Mouse (Mus musculus) midbrain, embryonic 12.5 days (tissue): ENCODE results near the gene Abhd10. TPM values are rescaled to one million over a fixed set of nuclear protein-coding genes. Genes with fewer than 3 reads are reported as not detected.

Experiments used
- ATAC-seq: fragments of 200-750 bp; cut with Nextera tagmentation; 2 replicates; pipeline ENCODE4 v1.8.0; 2017; ENCODE audit warnings: low read depth, moderate TSS enrichment, moderate library complexity; ENCODE audit not compliant: low FRiP score
- H3K27ac ChIP-seq: fragments of 300-500 bp; sonication (generic); replicated peaks from 2 replicates; pipeline ENCODE4 v1.5.1; 2016; ENCODE audit warnings: mild to moderate bottlenecking
- H3K27me3 ChIP-seq: fragments of 300-500 bp; sonication (generic); 2 replicates; pipeline ENCODE4 v1.6.1; 2016; ENCODE audit warnings: mild to moderate bottlenecking
- H3K36me3 ChIP-seq: fragments of 300-500 bp; sonication (generic); 2 replicates; pipeline ENCODE4 v1.6.1; 2016
- H3K4me1 ChIP-seq: fragments of 300-500 bp; sonication (generic); 2 replicates; pipeline ENCODE4 v1.6.1; 2016
- H3K4me2 ChIP-seq: fragments of 300-500 bp; sonication (generic); replicated peaks from 2 replicates; pipeline ENCODE4 v1.6.1; 2016; ENCODE audit warnings: mild to moderate bottlenecking, moderate library complexity
- H3K4me3 ChIP-seq: fragments of 300-500 bp; sonication (generic); 2 replicates; pipeline ENCODE4 v1.5.1; 2016; ENCODE audit warnings: mild to moderate bottlenecking
- H3K9ac ChIP-seq: fragments of 300-500 bp; sonication (generic); replicated peaks from 2 replicates; pipeline ENCODE4 v1.6.1; 2016; ENCODE audit warnings: mild to moderate bottlenecking, moderate library complexity
- H3K9me3 ChIP-seq: fragments of 300-500 bp; sonication (generic); 2 replicates; pipeline ENCODE4 v1.6.1; 2016; ENCODE audit warnings: mild to moderate bottlenecking
- WGBS: fragments of 180-500 bp; shearing (Covaris S2); methylation state at CpG from one replicate; pipeline ENCODE4 v1.1.7; 2016; 5-methylcytosine and 5-hydroxymethylcytosine counted together
- polyA plus RNA-seq: library from polyadenylated mRNA; unstranded; fragments of >200 nt; fragmentation: Nextera tagmentation; extraction: Ambion mirVana; gene quantifications from 2 replicates; pipeline ENCODE4 v1.2.1, GENCODE M21; 2016

The Abhd10 gene
- polyA plus RNA-seq, 1 experiment from 2014 or later, result 48.9 TPM

- ATAC-seq, result no peak
- no peak overlapping the region for H3K9ac ChIP-seq
- H3K36me3 ChIP-seq, result peaks cover 9% of the 10 kb centered on the region
- H3K4me1 ChIP-seq, result 0 out of 2 replicates have a peak, but pooled peaks cover 3% of the 10 kb centered on the region
- no peaks in the 10 kb centered on the region for H3K27me3 ChIP-seq
- no peaks in the 10 kb centered on the region for H3K9me3 ChIP-seq
- H3K4me2 ChIP-seq, result no peak overlapping the region
- WGBS, result 91% methylated on average over 3 of the region's 3 CpGs
- no peak overlapping the region for H3K27ac ChIP-seq
- no peak overlapping the region for H3K4me3 ChIP-seq
Measured at GRCm38 (mm10) chr16:45765102-45765501, 22.3 kb upstream of the Abhd10 start.

DNA sequence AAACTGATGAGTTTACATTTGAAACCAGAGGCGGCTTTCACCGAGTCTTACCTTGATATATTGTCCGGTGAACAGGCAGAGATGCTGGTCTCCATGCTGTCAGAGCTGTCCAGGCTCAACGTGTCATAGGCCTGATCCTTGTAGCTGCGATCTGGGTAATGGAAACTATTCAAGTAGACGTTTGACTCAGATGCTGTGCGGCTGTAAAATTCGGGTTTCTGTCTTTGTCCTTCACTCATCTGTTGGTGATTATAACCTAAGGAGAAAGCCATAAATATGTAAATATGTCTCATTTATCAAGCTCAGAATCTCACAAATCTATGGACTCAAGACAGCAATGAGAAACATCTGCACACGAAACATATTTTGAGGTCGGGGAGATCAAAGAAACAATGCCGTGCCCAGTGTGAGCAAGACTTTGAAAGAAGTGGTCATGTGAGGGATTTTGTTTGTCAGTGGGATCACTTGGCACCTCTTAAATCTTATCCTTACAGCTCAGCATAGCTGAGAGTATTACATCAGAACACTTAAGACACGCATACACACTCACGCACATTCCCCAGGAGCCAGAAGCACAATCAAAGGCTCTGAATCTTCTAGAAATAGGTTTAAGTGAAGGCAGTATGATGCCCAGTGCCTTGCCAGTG is 20.2 kb upstream of the Abhd10 start:
- ATAC-seq, result no peak
- H3K9me3 ChIP-seq, result no peaks in the 10 kb centered on the region
- WGBS, result 87% methylated on average over 13 of the region's 13 CpGs
- no peak overlapping the region for H3K9ac ChIP-seq
- no peaks in the 10 kb centered on the region for H3K4me1 ChIP-seq
- H3K27me3 ChIP-seq, result no peaks in the 10 kb centered on the region
- no peak overlapping the region for H3K4me2 ChIP-seq
- H3K4me3 ChIP-seq, result no peak overlapping the region
- no peak overlapping the region for H3K27ac ChIP-seq
- peaks cover 4% of the 10 kb centered on the region; the same call in 1 of the 2 replicates for H3K36me3 ChIP-seq

- Histone ChIP-seq H3K4me1 (no peaks in the 10 kb centered on the region), H3K9me3 (no peaks in the 10 kb centered on the region), H3K27ac (no peak overlapping the region), H3K4me2 (no peak overlapping the region), H3K4me3 (no peak overlapping the region), H3K9ac (no peak overlapping the region), H3K27me3 (no peaks in the 10 kb centered on the region), H3K36me3 (peaks cover 5% of the 10 kb centered on the region; the same call in 1 of the 2 replicates)
- ATAC-seq, result no peak
- WGBS, result 71% methylated on average over 1 of the region's 1 CpGs
Measured at GRCm38 (mm10) chr16:45761425-45761824, 18.7 kb upstream of the Abhd10 start.

GRCm38 (mm10) chr16:45758726-45759269 is 16.0 kb upstream of the Abhd10 start:
- no peak for ATAC-seq
- H3K27me3 ChIP-seq, result no peaks in the 10 kb centered on the region
- no peak overlapping the region for H3K4me2 ChIP-seq
- H3K4me3 ChIP-seq, result no peak overlapping the region
- no peak overlapping the region for H3K9ac ChIP-seq
- no peaks in the 10 kb centered on the region for H3K4me1 ChIP-seq
- H3K9me3 ChIP-seq, result no peaks in the 10 kb centered on the region
- WGBS, result 87% methylated on average over 9 of the region's 9 CpGs
- peaks cover 5% of the 10 kb centered on the region; the same call in 1 of the 2 replicates for H3K36me3 ChIP-seq
- no peak overlapping the region for H3K27ac ChIP-seq

DNA sequence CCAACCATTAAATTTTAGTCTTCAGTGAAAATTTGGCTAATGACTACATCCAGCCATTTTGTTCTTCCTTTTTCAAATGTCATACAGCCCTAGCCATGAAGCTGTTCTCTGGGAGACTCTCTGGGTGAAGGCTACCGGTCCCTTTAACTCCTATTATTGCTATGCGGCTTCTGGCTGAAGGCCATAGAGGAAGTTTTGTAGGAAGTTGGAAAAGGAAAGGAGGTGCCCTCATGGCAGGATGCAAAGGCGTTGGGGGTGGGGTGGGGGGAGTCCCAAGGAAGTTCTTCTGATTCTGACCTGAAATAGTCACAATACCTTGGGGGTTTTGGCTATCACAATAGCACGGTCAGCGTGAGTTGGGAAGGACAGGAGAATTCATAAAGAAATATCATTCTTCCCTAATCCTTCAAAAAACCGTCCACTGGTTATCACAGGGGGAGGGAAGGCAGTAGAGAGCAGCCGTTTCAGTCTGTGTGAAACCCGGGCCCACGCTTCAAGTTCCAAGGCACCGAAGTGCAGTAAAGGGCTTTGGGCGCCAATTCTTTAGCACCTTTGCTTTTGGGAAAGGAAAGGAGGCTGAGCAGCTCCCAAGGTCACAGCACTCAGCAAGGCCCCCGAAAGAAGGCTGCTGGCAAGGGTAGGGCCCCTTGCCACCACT is 14.8 kb upstream of the Abhd10 start:
- no peak overlapping the region for H3K27ac ChIP-seq
- H3K27me3 ChIP-seq, result no peaks in the 10 kb centered on the region
- H3K4me1 ChIP-seq, result no peaks in the 10 kb centered on the region
- ATAC-seq, result no peak
- 88% methylated on average over 12 of the region's 12 CpGs for WGBS
- H3K4me2 ChIP-seq, result no peak overlapping the region
- H3K4me3 ChIP-seq, result no peak overlapping the region
- H3K9ac ChIP-seq, result no peak overlapping the region
- peaks cover 2% of the 10 kb centered on the region; the same call in 1 of the 2 replicates for H3K36me3 ChIP-seq
- H3K9me3 ChIP-seq, result no peaks in the 10 kb centered on the region

- no peak overlapping the region for H3K4me2 ChIP-seq
- H3K4me1 ChIP-seq, result no peaks in the 10 kb centered on the region
- ATAC-seq, result peak; percentile 69; the same call in 1 of the 2 replicates
- WGBS, result 48% methylated on average over 9 of the region's 9 CpGs
- peaks cover 2% of the 10 kb centered on the region for H3K36me3 ChIP-seq
- H3K9me3 ChIP-seq, result no peaks in the 10 kb centered on the region
- no peak overlapping the region for H3K9ac ChIP-seq
- H3K27ac ChIP-seq, result no peak overlapping the region
- no peak overlapping the region for H3K4me3 ChIP-seq
- no peaks in the 10 kb centered on the region for H3K27me3 ChIP-seq
Measured at GRCm38 (mm10) chr16:45756855-45757254, 14.1 kb upstream of the Abhd10 start.

DNA sequence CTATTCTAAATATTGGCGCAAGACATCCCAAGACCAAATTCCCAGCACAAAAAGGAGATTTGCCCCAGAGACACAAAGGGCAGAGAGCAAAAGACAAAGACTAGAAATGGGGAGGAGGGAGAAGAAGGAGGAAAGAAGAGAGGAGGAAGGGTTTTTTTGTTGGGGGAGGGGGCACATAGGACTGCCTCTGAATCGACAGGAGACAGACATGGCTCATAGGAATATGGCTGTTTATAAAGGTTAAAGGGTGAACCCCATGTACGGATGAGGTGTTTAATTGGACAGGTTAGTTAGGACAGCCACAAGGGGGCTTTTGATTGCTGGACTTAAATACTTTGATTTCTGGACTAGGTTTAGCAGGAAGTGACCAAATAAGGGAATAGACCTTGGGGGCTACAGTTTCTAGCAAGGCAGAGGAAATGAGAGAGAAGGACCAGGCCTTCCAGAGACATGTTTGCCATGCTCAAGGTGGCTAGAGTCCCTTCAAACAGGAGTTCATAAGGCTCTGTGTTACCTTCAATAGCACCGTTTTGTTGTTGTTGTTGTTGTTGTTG is 913 bp upstream of the Abhd10 start:
- no peaks in the 10 kb centered on the region for H3K9me3 ChIP-seq
- peak overlapping the region; percentile 90 for H3K27ac ChIP-seq
- H3K36me3 ChIP-seq, result peaks cover 7% of the 10 kb centered on the region
- H3K9ac ChIP-seq, result no peak overlapping the region
- ATAC-seq, result no peak
- WGBS, result 67% methylated on average over 4 of the region's 4 CpGs
- H3K4me1 ChIP-seq, result peaks cover 15% of the 10 kb centered on the region
- peak overlapping the region; percentile 62 for H3K4me2 ChIP-seq
- H3K4me3 ChIP-seq, result no peak overlapping the region
- H3K27me3 ChIP-seq, result no peaks in the 10 kb centered on the region

GRCm38 (mm10) chr16:45737880-45738279 is 4.9 kb downstream of the Abhd10 start:
- no peaks in the 10 kb centered on the region for H3K27me3 ChIP-seq
- ATAC-seq, result no peak
- peaks cover 9% of the 10 kb centered on the region for H3K4me1 ChIP-seq
- 92% methylated on average over 8 of the region's 8 CpGs for WGBS
- no peak overlapping the region for H3K4me2 ChIP-seq
- peaks cover 45% of the 10 kb centered on the region for H3K36me3 ChIP-seq
- no peak overlapping the region for H3K9ac ChIP-seq
- H3K9me3 ChIP-seq, result no peaks in the 10 kb centered on the region
- H3K27ac ChIP-seq, result no peak overlapping the region
- H3K4me3 ChIP-seq, result no peak overlapping the region

GRCm38 (mm10) chr16:45736724-45737123 is 6.0 kb downstream of the Abhd10 start:
- no peak overlapping the region for H3K4me2 ChIP-seq
- H3K4me1 ChIP-seq, result peaks cover 9% of the 10 kb centered on the region
- H3K9me3 ChIP-seq, result no peaks in the 10 kb centered on the region
- H3K9ac ChIP-seq, result no peak overlapping the region
- H3K27me3 ChIP-seq, result no peaks in the 10 kb centered on the region
- H3K4me3 ChIP-seq, result no peak overlapping the region
- no peak for ATAC-seq
- H3K36me3 ChIP-seq, result peaks cover 52% of the 10 kb centered on the region
- no peak overlapping the region for H3K27ac ChIP-seq
- WGBS, result 97% methylated on average over 3 of the region's 3 CpGs

DNA sequence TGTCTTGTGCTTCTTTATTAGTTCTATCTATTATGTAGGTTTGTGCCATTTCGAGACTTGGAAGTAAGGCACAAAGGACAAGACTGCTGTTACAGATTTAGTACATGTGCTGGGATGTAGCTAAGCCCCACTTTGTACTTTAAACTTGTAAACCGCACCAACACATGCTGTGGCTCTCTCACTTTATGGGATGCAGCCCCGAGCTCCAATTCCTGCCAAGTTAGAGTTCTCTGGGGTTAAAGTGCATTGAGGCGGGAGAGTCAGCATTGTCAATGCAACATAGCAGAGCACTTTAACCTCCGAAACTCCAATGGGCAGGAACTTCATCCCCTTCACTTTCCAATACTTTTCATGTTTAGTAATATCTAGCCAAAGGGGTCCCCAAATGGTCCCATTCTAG is 13.6 kb downstream of the Abhd10 start:
- no peak overlapping the region for H3K9ac ChIP-seq

GRCm38 (mm10) chr16:45724742-45725102 is 18.0 kb downstream of the Abhd10 start:
- Histone ChIP-seq H3K9ac (peak overlapping the region; percentile 88), H3K4me2 (peak overlapping the region; percentile 68), H3K4me3 (peak overlapping the region; percentile 66), H3K4me1 (peaks cover 42% of the 10 kb centered on the region), H3K27me3 (no peaks in the 10 kb centered on the region), H3K9me3 (no peaks in the 10 kb centered on the region), H3K27ac (peak overlapping the region; percentile 98), H3K36me3 (peaks cover 32% of the 10 kb centered on the region)
- WGBS, result 0% methylated on average over 10 of the region's 10 CpGs
- ATAC-seq, result peak; percentile 86

More for the DNA sequence above, 13.6 kb downstream of the Abhd10 start:
- WGBS, result 86% methylated on average over 5 of the region's 5 CpGs
- H3K9me3 ChIP-seq, result no peaks in the 10 kb centered on the region
- peaks cover 38% of the 10 kb centered on the region for H3K36me3 ChIP-seq
- ATAC-seq, result no peak
- H3K4me2 ChIP-seq, result no peak overlapping the region
- peaks cover 10% of the 10 kb centered on the region for H3K4me1 ChIP-seq
- no peak overlapping the region for H3K4me3 ChIP-seq
- H3K27me3 ChIP-seq, result no peaks in the 10 kb centered on the region
- H3K27ac ChIP-seq, result no peak overlapping the region

GRCm38 (mm10) chr16:45724061-45724741 is 18.6 kb downstream of the Abhd10 start, which contains the start of gene Tagln3:
TSS of gene Tagln3 (minus strand) at chr16:45724608.
- Histone ChIP-seq H3K4me2 (peak within 1 kb of the TSS; percentile 68), H3K36me3 (peaks cover 35% of the 10 kb centered on the region), H3K9me3 (no peaks in the 10 kb centered on the region), H3K27me3 (no peaks in the 10 kb centered on the region), H3K27ac (peak within 1 kb of the TSS; percentile 98), H3K4me1 (peaks cover 42% of the 10 kb centered on the region), H3K4me3 (peak within 1 kb of the TSS; percentile 66), H3K9ac (peak within 1 kb of the TSS; percentile 88)
- WGBS, result under 1% methylated on average over 30 of the region's 30 CpGs
- peak; percentile 91 for ATAC-seq
